Mouse (Mus musculus): ENCODE results near the gene Tmem186. TPM values are rescaled to one million over a fixed set of nuclear protein-coding genes. Genes with fewer than 3 reads are reported as not detected.

Tmem186 gene
- polyA plus RNA-seq, 1 experiment from 2014 or later, result 20.6 TPM

DNA sequence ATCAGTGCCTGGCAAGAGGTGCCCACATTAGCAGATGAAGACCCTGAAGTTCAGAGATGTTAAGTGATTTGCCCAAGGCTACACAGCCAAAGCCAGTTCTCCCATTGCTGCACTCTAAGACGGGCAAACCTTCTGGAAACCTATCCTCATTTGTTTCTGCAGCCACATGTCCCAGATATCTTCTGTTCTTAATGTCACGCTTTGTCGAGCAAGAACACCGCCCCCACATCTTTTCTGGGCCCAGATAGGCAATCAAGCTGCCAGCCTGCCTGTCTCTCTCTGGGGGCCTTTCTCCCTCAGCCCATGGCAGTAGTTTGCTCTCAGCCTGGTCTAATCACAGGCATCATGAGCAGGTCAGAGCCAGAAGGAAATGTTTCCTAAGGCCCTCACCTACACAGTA is 41.2 kb downstream of the Tmem186 start:
- H3K9me3 ChIP-seq, result no peaks in the 10 kb centered on the region
- H3K4me1 ChIP-seq (replicated peaks), result no peaks in the 10 kb centered on the region
- peaks cover 46% of the 10 kb centered on the region for H3K36me3 ChIP-seq
- H3K9ac ChIP-seq, result no peak overlapping the region
- no peak overlapping the region for H3K4me3 ChIP-seq
- no peak overlapping the region for H3K27ac ChIP-seq (replicated peaks)
- no peaks in the 10 kb centered on the region for H3K27me3 ChIP-seq
- WGBS, result 68% methylated on average over 4 of the region's 4 CpGs
- no peak overlapping the region for H3K4me2 ChIP-seq
- ATAC-seq (ENCODE audit: low read depth), result no peak

- Histone ChIP-seq H3K9ac (no peak overlapping the region), H3K4me1 (replicated peaks) (no peaks in the 10 kb centered on the region), H3K4me2 (no peak overlapping the region), H3K27ac (replicated peaks) (no peak overlapping the region), H3K9me3 (no peaks in the 10 kb centered on the region), H3K36me3 (peaks cover 37% of the 10 kb centered on the region), H3K4me3 (no peak overlapping the region), H3K27me3 (no peaks in the 10 kb centered on the region)
- ATAC-seq (ENCODE audit: low read depth), result no peak
- 74% methylated on average over 4 of the region's 4 CpGs for WGBS
Measured at GRCm38 (mm10) chr16:8595411-8595810, 42.1 kb downstream of the Tmem186 start.

- Histone ChIP-seq H3K4me3 (no peak overlapping the region), H3K4me2 (no peak overlapping the region), H3K9ac (no peak overlapping the region), H3K9me3 (no peaks in the 10 kb centered on the region), H3K27me3 (no peaks in the 10 kb centered on the region), H3K27ac (replicated peaks) (no peak overlapping the region), H3K36me3 (peaks cover 85% of the 10 kb centered on the region), H3K4me1 (replicated peaks) (peaks cover 8% of the 10 kb centered on the region; the same call in 1 of the 2 replicates)
- WGBS, result 82% methylated on average over 5 of the region's 5 CpGs
- no peak for ATAC-seq (ENCODE audit: low read depth)
Measured at GRCm38 (mm10) chr16:8585056-8585455, 52.5 kb downstream of the Tmem186 start.

DNA sequence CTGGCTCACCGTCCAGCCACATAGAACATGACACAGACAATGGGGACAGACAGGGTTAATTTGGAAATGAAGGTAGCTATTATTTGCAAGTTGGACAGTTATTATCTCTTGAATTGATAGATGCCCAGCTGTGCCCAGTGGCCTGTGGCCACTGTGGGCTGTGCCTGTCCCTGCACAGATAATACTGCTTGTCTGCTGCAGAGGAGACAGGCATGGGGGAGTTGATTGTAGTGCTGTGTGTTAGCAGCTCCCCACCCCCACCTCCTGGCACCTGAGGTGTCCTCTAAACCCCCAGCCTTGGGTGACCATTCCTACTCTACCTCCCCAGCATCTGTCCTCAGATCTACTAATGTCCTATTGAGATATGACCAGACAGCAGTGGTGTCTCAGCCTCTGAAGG is 53.3 kb downstream of the Tmem186 start:
- no peak overlapping the region for H3K4me3 ChIP-seq
- no peak overlapping the region for H3K4me2 ChIP-seq
- peaks cover 8% of the 10 kb centered on the region; the same call in 1 of the 2 replicates for H3K4me1 ChIP-seq (replicated peaks)
- peaks cover 81% of the 10 kb centered on the region for H3K36me3 ChIP-seq
- no peak overlapping the region for H3K9ac ChIP-seq
- no peaks in the 10 kb centered on the region for H3K27me3 ChIP-seq
- no peak; the same call in 1 of the 2 replicates for ATAC-seq (ENCODE audit: low read depth)
- H3K9me3 ChIP-seq, result no peaks in the 10 kb centered on the region
- H3K27ac ChIP-seq (replicated peaks), result 0 out of 2 replicates have a peak overlapping the region, but pooled peaks have one; percentile 20
- WGBS, result 36% methylated on average over 1 of the region's 1 CpGs

Small RNA genes within 50 kb of the gene (microRNA-seq; reads per million reads assigned to microRNA genes)
- not detected for gene Gm22137

Other genes starting within 250 kb of the Tmem186 start
- 0.34 and 0.40 TPM in 2 replicates for gene Tmem114, start 212.6 kb downstream of the Tmem186 start, polyA plus RNA-seq (2015; fragmentation: Nextera tagmentation; extraction: Ambion mirVana)
- gene Mettl22, start 166.9 kb downstream of the Tmem186 start, polyA plus RNA-seq (2015; fragmentation: Nextera tagmentation; extraction: Ambion mirVana), result 29.4 and 31.6 TPM in 2 replicates
- 120 and 128 TPM in 2 replicates for gene Abat, start 124.3 kb downstream of the Tmem186 start, polyA plus RNA-seq (2015; fragmentation: Nextera tagmentation; extraction: Ambion mirVana)
- gene Pmm2, start within 50 bp of the Tmem186 start, polyA plus RNA-seq (2015; fragmentation: Nextera tagmentation; extraction: Ambion mirVana), result 37.0 and 43.3 TPM in 2 replicates
- gene Carhsp1, start 34.4 kb upstream of the Tmem186 start, polyA plus RNA-seq (2015; fragmentation: Nextera tagmentation; extraction: Ambion mirVana), result 225 and 243 TPM in 2 replicates
- not detected in 2 replicates for gene Gm5767, start 43.1 kb upstream of the Tmem186 start, polyA plus RNA-seq (2015; fragmentation: Nextera tagmentation; extraction: Ambion mirVana)
- gene Usp7, start 154.6 kb upstream of the Tmem186 start, polyA plus RNA-seq (2015; fragmentation: Nextera tagmentation; extraction: Ambion mirVana), result 30.9 and 31.3 TPM in 2 replicates
- 34.9 and 37.3 TPM in 2 replicates for gene 1810013L24Rik, start 192.4 kb upstream of the Tmem186 start, polyA plus RNA-seq (2015; fragmentation: Nextera tagmentation; extraction: Ambion mirVana)